Mouse (Mus musculus): ENCODE data around the gene Sbno2.
A peak's percentile ranks its signal among the peaks of the same experiment; 100 is the strongest.

Sbno2 gene

GRCm38 (mm10) chr10:80105460-80105859, at the start of gene Sbno2:
Gene Sbno2, minus strand, starts transcription at chr10:80105571.
- DNase-seq (ENCODE audit: low read depth, low spot score): no peak

DNA sequence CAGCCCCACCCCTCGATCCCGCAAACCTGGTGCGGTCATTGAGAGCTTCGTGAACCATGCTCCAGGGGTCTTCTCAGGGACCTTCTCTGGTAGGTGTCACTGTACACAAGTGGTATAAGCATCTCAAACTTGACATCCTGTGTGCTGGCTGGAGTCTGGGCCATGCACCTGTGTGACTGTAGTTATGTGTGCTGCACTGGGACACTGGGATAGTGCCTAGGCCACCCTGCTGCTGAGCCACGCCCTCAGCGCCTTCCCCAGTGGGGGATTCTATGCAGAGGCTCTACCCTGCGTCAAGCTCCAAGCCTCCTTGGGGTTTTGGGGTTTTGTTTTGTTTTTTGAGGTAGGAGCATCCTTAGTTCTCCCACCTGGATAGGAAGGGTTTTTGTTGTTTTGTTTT, 49.0 kb upstream of the Sbno2 start:
- no peak for DNase-seq (ENCODE audit: low read depth, low spot score)

DNA sequence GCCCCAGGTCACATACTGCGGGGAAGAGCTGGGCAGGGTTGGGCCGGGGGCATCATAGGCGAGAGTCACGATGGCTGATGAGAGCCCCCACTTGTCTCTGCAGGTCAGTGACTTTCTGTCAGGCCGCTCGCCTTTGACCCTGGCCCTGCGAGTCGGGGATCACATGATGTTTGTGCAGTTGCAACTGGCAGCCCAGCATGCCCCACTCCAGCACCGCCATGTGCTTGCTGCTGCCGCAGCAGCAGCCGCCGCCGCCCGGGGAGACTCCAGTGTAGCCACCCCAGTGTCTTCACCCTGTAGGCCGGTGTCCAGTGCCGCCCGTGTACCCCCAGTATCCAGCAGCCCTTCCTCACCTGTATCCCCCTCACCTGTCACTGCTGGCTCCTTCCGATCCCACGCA, 48.3 kb upstream of the Sbno2 start:
- no peak for DNase-seq (ENCODE audit: low read depth, low spot score)

DNA sequence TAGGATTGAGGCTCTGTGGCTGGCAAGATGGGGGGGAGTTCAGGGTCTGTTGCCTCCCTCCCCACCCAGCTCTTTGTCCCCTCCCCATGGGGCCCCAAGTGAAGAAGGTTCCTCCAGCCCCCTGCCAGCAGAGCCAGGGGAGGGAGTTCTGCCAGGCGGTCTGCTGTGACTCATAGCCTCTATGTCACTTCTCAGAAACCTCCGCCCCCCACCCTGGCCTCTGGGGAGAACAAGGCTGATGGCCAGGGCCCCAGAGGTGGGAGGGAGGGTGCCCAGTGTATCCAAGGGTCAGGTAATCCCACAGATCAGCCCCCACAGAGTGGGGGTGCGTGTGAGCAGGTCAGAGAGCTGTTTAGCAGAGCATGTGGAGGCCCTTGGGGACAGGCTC, 47.5 kb upstream of the Sbno2 start:
- no peak for DNase-seq (ENCODE audit: low read depth, low spot score)

GRCm38 (mm10) chr10:80152071-80152872, 46.9 kb upstream of the Sbno2 start:
- DNase-seq (ENCODE audit: low read depth, low spot score): peak; percentile 37

- peak; percentile 71 for DNase-seq (ENCODE audit: low read depth, low spot score)
These were observed 46.1 kb upstream of the Sbno2 start for GRCm38 (mm10) chr10:80151211-80152034.

DNA sequence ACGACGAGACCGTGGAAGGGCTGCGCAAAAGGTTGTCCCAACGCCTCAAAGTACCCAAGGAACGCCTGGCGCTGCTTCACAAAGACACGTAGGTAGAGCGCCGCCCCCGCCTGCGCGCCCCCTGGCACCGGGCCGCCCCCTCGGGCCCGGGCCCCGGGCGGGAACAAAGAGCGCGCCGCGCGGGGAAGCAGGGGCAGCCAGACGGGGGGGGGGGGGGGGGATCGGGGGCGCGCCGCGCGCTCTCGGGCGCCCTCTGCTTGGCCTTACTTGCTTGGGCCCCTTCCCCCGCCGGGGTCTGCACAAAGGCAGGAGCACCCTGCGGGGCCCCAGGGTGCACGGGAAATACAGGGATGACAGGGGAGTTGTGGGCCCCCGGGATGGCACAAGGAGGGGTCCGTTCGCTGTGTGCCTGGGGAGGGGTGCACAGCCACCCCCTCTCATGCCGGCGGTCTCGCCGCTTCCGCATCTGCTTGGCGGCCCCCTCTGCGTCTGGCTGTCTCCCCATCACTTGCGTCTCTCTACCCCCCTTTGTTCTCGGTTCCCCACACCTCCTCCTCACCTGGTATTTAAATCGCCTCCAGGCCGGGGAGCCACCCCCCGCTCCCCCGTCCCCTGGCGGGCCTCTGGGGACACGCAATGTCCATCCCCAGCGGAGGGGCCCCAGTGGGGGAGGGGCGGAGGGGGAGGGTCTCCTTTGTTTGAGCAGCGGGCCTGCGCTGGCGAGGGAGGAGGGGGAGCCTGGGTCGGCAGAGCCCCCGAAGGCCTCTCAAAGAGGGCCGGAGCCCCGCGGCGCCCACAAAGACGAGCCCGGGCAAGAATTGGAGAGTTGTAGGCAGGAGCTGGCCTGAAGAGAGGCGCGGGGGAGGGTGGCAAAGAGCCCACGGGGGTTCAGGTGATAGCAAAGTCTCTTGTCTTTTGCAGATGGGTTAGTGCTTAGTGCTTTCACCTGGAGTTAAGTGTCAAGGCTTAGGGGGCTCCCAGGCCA, 45.1 kb upstream of the Sbno2 start:
- peak; percentile 55 for DNase-seq (ENCODE audit: low read depth, low spot score)

GRCm38 (mm10) chr10:80149291-80150225, 44.2 kb upstream of the Sbno2 start:
- peak; percentile 99 for DNase-seq (ENCODE audit: low read depth, low spot score)

- no peak for DNase-seq (ENCODE audit: low read depth, low spot score)
These were observed 43.4 kb upstream of the Sbno2 start for GRCm38 (mm10) chr10:80148610-80149290.

GRCm38 (mm10) chr10:80147719-80148601, 42.6 kb upstream of the Sbno2 start, which contains the start of gene Midn:
Gene Midn, plus strand, starts transcription at chr10:80148272.
- DNase-seq (ENCODE audit: low read depth, low spot score): peak; percentile 74

DNA sequence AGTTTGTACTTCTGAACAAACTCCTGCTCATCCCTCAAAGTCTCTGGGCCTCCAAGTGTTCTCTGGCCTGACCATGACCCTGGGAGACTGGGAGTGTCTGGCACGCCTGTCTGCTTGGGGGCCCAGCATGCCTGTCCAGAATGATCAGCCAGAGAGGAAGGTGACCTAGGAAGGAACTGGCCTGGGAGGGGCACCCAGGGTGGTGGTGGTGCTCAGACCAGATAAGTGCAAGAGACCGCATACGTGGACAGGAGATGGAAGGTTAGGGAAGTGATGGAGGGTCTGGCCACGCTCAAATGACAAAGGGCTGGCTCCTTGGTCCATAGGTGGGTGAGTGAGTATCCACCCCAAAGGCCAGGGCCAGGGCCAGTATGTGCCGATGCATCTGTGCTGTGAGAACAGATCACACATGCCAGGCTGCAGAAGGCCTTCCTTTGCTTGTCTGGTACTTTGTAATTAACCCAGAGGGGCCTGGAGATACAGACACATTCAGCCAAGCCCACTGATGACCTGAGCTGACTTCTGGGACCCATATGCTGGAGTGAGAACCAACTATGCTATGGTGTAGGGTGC, 41.9 kb upstream of the Sbno2 start:
- DNase-seq (ENCODE audit: low read depth, low spot score): no peak

- no peak for DNase-seq (ENCODE audit: low read depth, low spot score)
These were observed 41.2 kb upstream of the Sbno2 start for GRCm38 (mm10) chr10:80146568-80147011.

GRCm38 (mm10) chr10:80145896-80146295, 40.5 kb upstream of the Sbno2 start:
- DNase-seq (ENCODE audit: low read depth, low spot score): no peak

DNA sequence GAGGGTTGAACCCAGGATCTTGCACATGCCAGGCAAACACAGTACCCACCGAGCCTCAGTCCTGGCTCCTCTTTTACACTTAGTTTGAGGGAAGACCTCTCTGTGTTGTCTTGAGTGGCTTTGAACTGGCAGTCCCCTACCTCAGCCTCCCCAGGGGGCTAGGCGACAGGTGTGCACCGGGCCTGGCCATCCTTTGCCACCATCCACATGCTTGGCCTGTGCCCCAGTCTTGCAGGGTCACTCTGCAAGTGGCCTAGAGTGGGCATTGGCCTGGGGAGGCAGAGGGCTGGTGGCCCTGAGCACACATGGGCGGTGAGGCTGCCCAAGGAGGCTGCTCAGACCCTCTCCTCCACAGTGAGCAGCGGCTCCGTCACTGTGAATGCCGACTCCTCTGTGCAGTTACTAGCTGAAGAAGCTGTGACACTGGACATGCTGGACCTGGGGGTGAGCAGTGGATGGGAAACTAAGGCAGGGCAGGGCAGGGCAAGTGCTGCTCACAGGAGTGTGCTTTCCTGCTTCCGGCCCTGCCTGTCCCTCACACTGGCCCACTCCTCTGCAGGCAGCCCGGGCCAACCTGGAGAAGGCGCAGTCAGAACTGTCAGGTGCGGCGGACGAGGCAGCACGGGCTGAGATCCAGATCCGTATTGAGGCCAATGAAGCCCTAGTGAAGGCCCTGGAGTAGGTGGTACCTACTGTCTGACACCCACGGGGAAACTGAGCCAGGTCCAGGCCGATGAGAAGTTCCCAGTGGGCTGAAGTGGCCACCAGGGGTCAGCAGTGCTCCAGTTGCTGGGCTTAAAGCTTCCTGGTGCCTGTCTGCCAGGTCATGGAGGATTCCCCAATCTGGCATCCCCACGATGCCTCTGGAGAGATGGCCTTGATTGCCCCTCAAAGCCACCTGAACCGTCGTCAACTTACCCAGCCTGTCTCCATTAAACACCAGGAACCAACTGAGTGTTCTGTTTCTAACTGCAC, 39.8 kb upstream of the Sbno2 start:
- DNase-seq (ENCODE audit: low read depth, low spot score): peak; percentile 70

GRCm38 (mm10) chr10:80144159-80144558, 38.8 kb upstream of the Sbno2 start:
- no peak for DNase-seq (ENCODE audit: low read depth, low spot score)

DNA sequence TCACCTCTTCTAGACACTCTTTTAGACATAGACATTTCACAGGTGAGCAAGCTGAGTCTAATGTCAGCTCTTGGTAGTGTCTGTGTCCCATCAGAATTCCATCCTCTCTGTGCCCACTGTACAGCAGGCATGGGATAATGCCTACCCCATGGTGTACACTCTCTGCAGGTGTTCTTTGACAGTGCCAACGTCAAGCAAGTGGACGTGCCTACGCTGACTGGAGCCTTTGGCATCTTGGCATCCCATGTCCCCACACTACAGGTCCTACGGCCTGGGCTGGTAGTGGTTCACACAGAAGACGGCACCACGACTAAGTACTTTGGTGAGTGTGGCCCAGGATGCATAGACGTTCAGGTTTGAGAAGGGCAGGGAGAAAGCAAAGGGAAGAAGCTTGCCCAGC, 38.3 kb upstream of the Sbno2 start:
- DNase-seq (ENCODE audit: low read depth, low spot score): no peak

DNA sequence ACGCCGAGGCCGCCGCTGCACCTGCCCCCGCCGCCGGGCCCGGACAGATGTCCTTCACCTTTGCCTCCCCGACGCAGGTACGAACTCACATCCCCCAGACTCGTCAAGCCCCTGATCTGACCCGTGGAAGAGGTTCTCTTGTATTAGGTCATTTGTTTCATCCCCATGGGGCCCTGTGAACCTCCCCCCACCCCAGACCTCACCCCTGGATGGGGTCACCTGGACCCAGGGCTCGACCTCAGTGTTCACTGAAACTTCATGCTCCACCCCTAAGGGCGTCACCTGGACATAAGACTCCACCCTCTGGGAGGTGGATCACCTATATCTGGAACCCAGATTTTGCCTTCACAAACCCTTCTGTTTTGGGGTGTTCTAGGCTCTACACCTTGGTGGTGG, 37.2 kb upstream of the Sbno2 start:
- DNase-seq (ENCODE audit: low read depth, low spot score): peak; percentile 59

Data from ES-CJ7 (cell line).